In genomic region chr8:94584238-94584817, GRCm38 (mm10) we compare ENCODE assay signal across 8 mouse cellular contexts. TPM values are rescaled to one million over a fixed set of nuclear protein-coding genes. Genes with fewer than 3 reads are reported as not detected.
DNase-seq lines count a peak whose midpoint lies in the region; ATAC-seq lines count a peak whose summit lies in the region.

No protein-coding gene starts in this region.

- DNase-seq in embryonic facial prominence, embryonic 11.5 days (ENCODE audit: low spot score): peak; percentile 50
- DNase-seq in embryonic facial prominence, embryonic 10.5 days (ENCODE audit: low spot score): no peak
- DNase-seq in 3T3-L1 (ENCODE audit: low read depth, low spot score): peak; percentile 80
- peak; percentile 61 for DNase-seq in adrenal gland, postnatal 14 days
- DNase-seq in heart, postnatal 10 days: peak; percentile 58
- peak; percentile 61 for DNase-seq in layer of hippocampus, adult 9-10 months (ENCODE audit: low spot score)
- peak; percentile 61 for DNase-seq in splenic B cell, adult 2 months (ENCODE audit: low read depth, low spot score)

- no peak overlapping the region for H3K4me3 ChIP-seq in embryonic facial prominence, embryonic 11.5 days (ENCODE audit: low read depth, low read length)
- no peak overlapping the region for H3K4me3 ChIP-seq in embryonic facial prominence, embryonic 10.5 days
- H3K4me3 ChIP-seq in midbrain, embryonic 12.5 days: no peak overlapping the region

- H3K9me3 ChIP-seq in embryonic facial prominence, embryonic 11.5 days (replicated peaks; ENCODE audit: control insufficient read depth, low read length): no peaks in the 10 kb centered on the region
- H3K9me3 ChIP-seq in embryonic facial prominence, embryonic 10.5 days: no peaks in the 10 kb centered on the region
- no peaks in the 10 kb centered on the region for H3K9me3 ChIP-seq in midbrain, embryonic 12.5 days

- no peak for ATAC-seq in embryonic facial prominence, embryonic 11.5 days (replicated peaks; ENCODE audit: insufficient number of reproducible peaks, low FRiP score, low TSS enrichment, low read depth)
- ATAC-seq in midbrain, embryonic 12.5 days (ENCODE audit: low FRiP score, low read depth): no peak

- no peaks in the 10 kb centered on the region for H3K27me3 ChIP-seq in embryonic facial prominence, embryonic 11.5 days (ENCODE audit: control insufficient read depth, insufficient read depth, low read length)
- no peaks in the 10 kb centered on the region for H3K27me3 ChIP-seq in embryonic facial prominence, embryonic 10.5 days (replicated peaks; ENCODE audit: low read depth, poor library complexity, severe bottlenecking)
- no peaks in the 10 kb centered on the region for H3K27me3 ChIP-seq in midbrain, embryonic 12.5 days
- no peaks in the 10 kb centered on the region for H3K27me3 ChIP-seq in splenic B cell, adult 2 months (ENCODE audit: control insufficient read depth, insufficient read depth, low read length, poor library complexity, severe bottlenecking)

- H3K4me2 ChIP-seq in embryonic facial prominence, embryonic 11.5 days (ENCODE audit: low read depth, low read length): no peak overlapping the region
- no peak overlapping the region for H3K4me2 ChIP-seq in midbrain, embryonic 12.5 days (replicated peaks)

- H3K27ac ChIP-seq in embryonic facial prominence, embryonic 11.5 days (replicated peaks; ENCODE audit: low read depth, low read length): no peak overlapping the region
- H3K27ac ChIP-seq in embryonic facial prominence, embryonic 10.5 days (replicated peaks): no peak overlapping the region
- 0 out of 2 replicates have a peak overlapping the region, but pooled peaks have one; percentile 3 for H3K27ac ChIP-seq in midbrain, embryonic 12.5 days (replicated peaks)

- H3K4me1 ChIP-seq in embryonic facial prominence, embryonic 11.5 days (ENCODE audit: control insufficient read depth, insufficient read depth, low read length): no peaks in the 10 kb centered on the region
- H3K4me1 ChIP-seq in embryonic facial prominence, embryonic 10.5 days: no peaks in the 10 kb centered on the region
- H3K4me1 ChIP-seq in midbrain, embryonic 12.5 days: no peaks in the 10 kb centered on the region

- H3K36me3 ChIP-seq in embryonic facial prominence, embryonic 11.5 days (replicated peaks; ENCODE audit: control insufficient read depth, insufficient read depth, low read depth, low read length): no peaks in the 10 kb centered on the region; the same call in 1 of the 2 replicates
- peaks cover 98% of the 10 kb centered on the region for H3K36me3 ChIP-seq in embryonic facial prominence, embryonic 10.5 days (replicated peaks)
- H3K36me3 ChIP-seq in midbrain, embryonic 12.5 days: peaks cover 77% of the 10 kb centered on the region
- peaks cover 10% of the 10 kb centered on the region for H3K36me3 ChIP-seq in splenic B cell, adult 2 months (ENCODE audit: control insufficient read depth, insufficient read depth, low read length, poor library complexity, severe bottlenecking)

- H3K9ac ChIP-seq in embryonic facial prominence, embryonic 11.5 days (replicated peaks; ENCODE audit: low read length): no peak overlapping the region
- no peak overlapping the region for H3K9ac ChIP-seq in midbrain, embryonic 12.5 days (replicated peaks)

- intact Hi-C loops in heart, postnatal 10 days (cut with DNase I): loop anchor here (1.0 to 5.0 kb wide), 3 partner anchors 56 to 247 kb away; no protein-coding TSS in a partner anchor

- WGBS in embryonic facial prominence, embryonic 11.5 days: 65% methylated on average over 4 of the region's 4 CpGs
- WGBS in embryonic facial prominence, embryonic 10.5 days: 72% methylated on average over 4 of the region's 4 CpGs
- 51% methylated on average over 4 of the region's 4 CpGs for WGBS in midbrain, embryonic 12.5 days

RNA-seq across cellular contexts. Expression of gene Rspry1, which starts 17.4 kb away (rescaled TPM):
- polyA plus RNA-seq in embryonic facial prominence, embryonic 11.5 days (2014; fragmentation: Nextera tagmentation; extraction: Ambion mirVana): 45.4 and 47.4 TPM in 2 replicates
- polyA plus RNA-seq in embryonic facial prominence, embryonic 10.5 days (2016; fragmentation: Nextera tagmentation; extraction: Ambion mirVana): 43.8 and 47.1 TPM in 2 replicates
- 20.5 and 21.7 TPM in 2 replicates for total RNA-seq in adrenal gland, postnatal 14 days (2021)
- 10 to 100 TPM; 14.5 to 16.1 TPM for total RNA-seq in heart, postnatal 10 days (2021)
- polyA plus RNA-seq in midbrain, embryonic 12.5 days (2016; fragmentation: Nextera tagmentation; extraction: Ambion mirVana): 55.0 and 57.7 TPM in 2 replicates

RNA-seq across cellular contexts. Expression of gene Fam192a, which starts 17.5 kb away (rescaled TPM):
- polyA plus RNA-seq in embryonic facial prominence, embryonic 11.5 days (2014; fragmentation: Nextera tagmentation; extraction: Ambion mirVana): 106 and 109 TPM in 2 replicates
- 82.6 and 93.1 TPM in 2 replicates for polyA plus RNA-seq in embryonic facial prominence, embryonic 10.5 days (2016; fragmentation: Nextera tagmentation; extraction: Ambion mirVana)
- 42.3 and 45.9 TPM in 2 replicates for total RNA-seq in adrenal gland, postnatal 14 days (2021)
- total RNA-seq in heart, postnatal 10 days (2021): 10 to 100 TPM; 20.9 to 27.0 TPM
- polyA plus RNA-seq in midbrain, embryonic 12.5 days (2016; fragmentation: Nextera tagmentation; extraction: Ambion mirVana): 97.4 and 105 TPM in 2 replicates

RNA-seq across cellular contexts. Expression of gene Cpne2, which starts 51.5 kb away (rescaled TPM):
- polyA plus RNA-seq in embryonic facial prominence, embryonic 11.5 days (2014; fragmentation: Nextera tagmentation; extraction: Ambion mirVana): 6.9 and 8.8 TPM in 2 replicates
- 9.1 and 9.9 TPM in 2 replicates for polyA plus RNA-seq in embryonic facial prominence, embryonic 10.5 days (2016; fragmentation: Nextera tagmentation; extraction: Ambion mirVana)
- 13.5 and 19.1 TPM in 2 replicates for total RNA-seq in adrenal gland, postnatal 14 days (2021)
- total RNA-seq in heart, postnatal 10 days (2021): 1 to 10 TPM; 6.3 to 7.0 TPM
- 9.9 and 10.0 TPM in 2 replicates for polyA plus RNA-seq in midbrain, embryonic 12.5 days (2016; fragmentation: Nextera tagmentation; extraction: Ambion mirVana)
